Mouse (Mus musculus) hindbrain, embryonic 12.5 days (tissue): ENCODE measurements around the gene Tspyl4. TPM values are rescaled to one million over a fixed set of nuclear protein-coding genes. Genes with fewer than 3 reads are reported as not detected.
A peak's percentile ranks its signal among the peaks of the same experiment; 100 is the strongest.

ENCODE experiments used
- ATAC-seq: fragments of 200-750 bp; cut with Nextera tagmentation; 2 replicates; pipeline ENCODE4 v1.8.0; 2017; ENCODE audit warnings: moderate TSS enrichment; ENCODE audit not compliant: low FRiP score
- H3K27ac ChIP-seq: fragments of 300-500 bp; sonication (generic); 2 replicates; pipeline ENCODE4 v1.5.1; 2016; ENCODE audit warnings: mild to moderate bottlenecking
- H3K27me3 ChIP-seq: fragments of 300-500 bp; sonication (generic); 2 replicates; pipeline ENCODE4 v1.6.1; 2016; ENCODE audit warnings: mild to moderate bottlenecking
- H3K36me3 ChIP-seq: fragments of 300-500 bp; sonication (generic); 2 replicates; pipeline ENCODE4 v1.6.1; 2016; ENCODE audit warnings: mild to moderate bottlenecking
- H3K4me1 ChIP-seq: fragments of 300-500 bp; sonication (generic); 2 replicates; pipeline ENCODE4 v1.6.1; 2016
- H3K4me2 ChIP-seq: fragments of 300-500 bp; sonication (generic); replicated peaks from 2 replicates; pipeline ENCODE4 v1.6.1; 2016; ENCODE audit warnings: mild to moderate bottlenecking
- H3K4me3 ChIP-seq: fragments of 300-500 bp; sonication (generic); 2 replicates; pipeline ENCODE4 v1.5.1; 2016; ENCODE audit warnings: mild to moderate bottlenecking
- H3K9ac ChIP-seq: fragments of 300-500 bp; sonication (generic); 2 replicates; pipeline ENCODE4 v1.6.1; 2016; ENCODE audit warnings: mild to moderate bottlenecking, moderate library complexity
- H3K9me3 ChIP-seq: fragments of 300-500 bp; sonication (generic); replicated peaks from 2 replicates; pipeline ENCODE4 v1.6.1; 2016; ENCODE audit warnings: mild to moderate bottlenecking
- WGBS: fragments of 180-500 bp; shearing (Covaris S2); methylation state at CpG from one replicate; pipeline ENCODE4 v1.1.7; 2016; 5-methylcytosine and 5-hydroxymethylcytosine counted together
- polyA plus RNA-seq: library from polyadenylated mRNA; unstranded; fragments of >200 nt; fragmentation: Nextera tagmentation; extraction: Ambion mirVana; gene quantifications from 2 replicates; pipeline ENCODE4 v1.2.1, GENCODE M21; 2016

Gene Tspyl4
- polyA plus RNA-seq, 1 experiment from 2014 or later: 134 TPM

GRCm38 (mm10) chr10:34296911-34297298 lies 337 bp upstream of the Tspyl4 start:
- Histone ChIP-seq H3K9me3 (no peaks in the 10 kb centered on the region), H3K4me2 (peak overlapping the region; percentile 74), H3K27ac (peak overlapping the region; percentile 79), H3K36me3 (no peaks in the 10 kb centered on the region), H3K27me3 (no peaks in the 10 kb centered on the region), H3K4me3 (peak overlapping the region; percentile 67), H3K4me1 (peaks cover 34% of the 10 kb centered on the region), H3K9ac (peak overlapping the region; percentile 61)
- peak; percentile 26 for ATAC-seq
- 4% methylated on average over 13 of the region's 13 CpGs for WGBS

GRCm38 (mm10) chr10:34297980-34298753 lies 925 bp downstream of the Tspyl4 start:
- Histone ChIP-seq H3K36me3 (0 out of 2 replicates have a peak, but pooled peaks cover 5% of the 10 kb centered on the region), H3K4me2 (peak overlapping the region; percentile 74), H3K9ac (peak overlapping the region; percentile 87), H3K4me1 (peaks cover 37% of the 10 kb centered on the region), H3K27ac (peak overlapping the region; percentile 95), H3K27me3 (no peaks in the 10 kb centered on the region), H3K9me3 (no peaks in the 10 kb centered on the region), H3K4me3 (peak overlapping the region; percentile 67)
- peak; percentile 46; the same call in 1 of the 2 replicates for ATAC-seq
- 41% methylated on average over 25 of the region's 25 CpGs for WGBS

GRCm38 (mm10) chr10:34300368-34300767 lies 3.1 kb downstream of the Tspyl4 start:
- Histone ChIP-seq H3K4me1 (peaks cover 37% of the 10 kb centered on the region), H3K27ac (peak overlapping the region; percentile 75), H3K4me2 (peak overlapping the region; percentile 74), H3K9ac (peak overlapping the region; percentile 65), H3K27me3 (no peaks in the 10 kb centered on the region), H3K9me3 (no peaks in the 10 kb centered on the region), H3K4me3 (peak overlapping the region; percentile 67), H3K36me3 (0 out of 2 replicates have a peak, but pooled peaks cover 5% of the 10 kb centered on the region)
- WGBS: 8% methylated on average over 5 of the region's 5 CpGs
- ATAC-seq: no peak

- ATAC-seq: no peak
- Histone ChIP-seq H3K36me3 (0 out of 2 replicates have a peak, but pooled peaks cover 5% of the 10 kb centered on the region), H3K27me3 (no peaks in the 10 kb centered on the region), H3K27ac (no peak overlapping the region), H3K9ac (no peak overlapping the region), H3K4me2 (no peak overlapping the region), H3K4me1 (0 out of 2 replicates have a peak, but pooled peaks cover 2% of the 10 kb centered on the region), H3K4me3 (no peak overlapping the region), H3K9me3 (no peaks in the 10 kb centered on the region)
Observed at GRCm38 (mm10) chr10:34307070-34307469, 9.8 kb downstream of the Tspyl4 start.

GRCm38 (mm10) chr10:34309915-34310685 lies 12.9 kb downstream of the Tspyl4 start:
- no peak overlapping the region for H3K4me2 ChIP-seq
- H3K36me3 ChIP-seq: no peaks in the 10 kb centered on the region
- ATAC-seq: no peak
- no peaks in the 10 kb centered on the region for H3K27me3 ChIP-seq
- no peak overlapping the region for H3K27ac ChIP-seq
- WGBS: 93% methylated on average over 9 of the region's 9 CpGs
- H3K4me3 ChIP-seq: no peak overlapping the region
- H3K4me1 ChIP-seq: 0 out of 2 replicates have a peak, but pooled peaks cover under 1% of the 10 kb centered on the region
- H3K9ac ChIP-seq: no peak overlapping the region
- no peaks in the 10 kb centered on the region for H3K9me3 ChIP-seq

- no peaks in the 10 kb centered on the region for H3K9me3 ChIP-seq
- no peak for ATAC-seq
- no peak overlapping the region for H3K27ac ChIP-seq
- no peak overlapping the region for H3K9ac ChIP-seq
- H3K4me2 ChIP-seq: no peak overlapping the region
- no peak overlapping the region for H3K4me3 ChIP-seq
- H3K4me1 ChIP-seq: peaks cover 21% of the 10 kb centered on the region
- WGBS: 71% methylated on average over 3 of the region's 3 CpGs
- no peaks in the 10 kb centered on the region for H3K27me3 ChIP-seq
- no peaks in the 10 kb centered on the region for H3K36me3 ChIP-seq
Observed at GRCm38 (mm10) chr10:34312536-34312935, 15.3 kb downstream of the Tspyl4 start.

GRCm38 (mm10) chr10:34316571-34317216 lies 19.5 kb downstream of the Tspyl4 start:
- 0% methylated on average over 3 of the region's 3 CpGs for WGBS
- ATAC-seq: peak; percentile 95
- Histone ChIP-seq H3K27ac (peak overlapping the region; percentile 87), H3K4me1 (peaks cover 24% of the 10 kb centered on the region), H3K4me3 (peak overlapping the region; percentile 10; the same call in 1 of the 2 replicates), H3K27me3 (no peaks in the 10 kb centered on the region), H3K9me3 (no peaks in the 10 kb centered on the region), H3K4me2 (peak overlapping the region; percentile 43), H3K9ac (no peak overlapping the region), H3K36me3 (no peaks in the 10 kb centered on the region)

GRCm38 (mm10) chr10:34317217-34317606 lies 20.0 kb downstream of the Tspyl4 start:
- no peaks in the 10 kb centered on the region for H3K27me3 ChIP-seq
- H3K4me3 ChIP-seq: no peak overlapping the region
- 19% methylated on average over 2 of the region's 2 CpGs for WGBS
- H3K9me3 ChIP-seq: no peaks in the 10 kb centered on the region
- peak overlapping the region; percentile 87 for H3K27ac ChIP-seq
- no peak overlapping the region for H3K9ac ChIP-seq
- H3K4me1 ChIP-seq: peaks cover 24% of the 10 kb centered on the region
- H3K4me2 ChIP-seq: peak overlapping the region; percentile 43
- no peaks in the 10 kb centered on the region for H3K36me3 ChIP-seq
- ATAC-seq: peak; percentile 74

- H3K27ac ChIP-seq: no peak overlapping the region
- no peak overlapping the region for H3K4me3 ChIP-seq
- no peaks in the 10 kb centered on the region for H3K27me3 ChIP-seq
Observed at GRCm38 (mm10) chr10:34320809-34321208, 23.6 kb downstream of the Tspyl4 start.

GRCm38 (mm10) chr10:34326701-34327100 lies 29.5 kb downstream of the Tspyl4 start:
- no peaks in the 10 kb centered on the region for H3K27me3 ChIP-seq
- H3K9me3 ChIP-seq: no peaks in the 10 kb centered on the region
- no peaks in the 10 kb centered on the region for H3K36me3 ChIP-seq
- H3K4me1 ChIP-seq: no peaks in the 10 kb centered on the region
- WGBS: 22% methylated on average over 4 of the region's 4 CpGs
- H3K9ac ChIP-seq: no peak overlapping the region
- H3K4me2 ChIP-seq: no peak overlapping the region
- no peak for ATAC-seq
- H3K27ac ChIP-seq: no peak overlapping the region
- no peak overlapping the region for H3K4me3 ChIP-seq

More at GRCm38 (mm10) chr10:34320809-34321208, 23.6 kb downstream of the Tspyl4 start:
- no peak for ATAC-seq
- 85% methylated on average over 2 of the region's 2 CpGs for WGBS
- H3K9me3 ChIP-seq: no peaks in the 10 kb centered on the region
- H3K4me1 ChIP-seq: peaks cover 18% of the 10 kb centered on the region
- no peak overlapping the region for H3K4me2 ChIP-seq
- no peaks in the 10 kb centered on the region for H3K36me3 ChIP-seq
- H3K9ac ChIP-seq: no peak overlapping the region

- H3K4me1 ChIP-seq: no peaks in the 10 kb centered on the region
- no peak overlapping the region for H3K27ac ChIP-seq
- H3K9ac ChIP-seq: no peak overlapping the region
- H3K36me3 ChIP-seq: no peaks in the 10 kb centered on the region
- no peaks in the 10 kb centered on the region for H3K27me3 ChIP-seq
- H3K4me2 ChIP-seq: no peak overlapping the region
- 63% methylated on average over 5 of the region's 5 CpGs for WGBS
- ATAC-seq: no peak
- H3K9me3 ChIP-seq: no peaks in the 10 kb centered on the region
- H3K4me3 ChIP-seq: no peak overlapping the region
Observed at GRCm38 (mm10) chr10:34327144-34327543, 29.9 kb downstream of the Tspyl4 start.

- no peaks in the 10 kb centered on the region for H3K4me1 ChIP-seq
- ATAC-seq: peak; percentile 83
- no peak overlapping the region for H3K9ac ChIP-seq
- WGBS: 5% methylated on average over 2 of the region's 2 CpGs
- H3K27ac ChIP-seq: no peak overlapping the region
- H3K36me3 ChIP-seq: no peaks in the 10 kb centered on the region
- no peaks in the 10 kb centered on the region for H3K27me3 ChIP-seq
- H3K9me3 ChIP-seq: no peaks in the 10 kb centered on the region
- H3K4me2 ChIP-seq: no peak overlapping the region
- no peak overlapping the region for H3K4me3 ChIP-seq
Observed at GRCm38 (mm10) chr10:34328310-34328709, 31.1 kb downstream of the Tspyl4 start.
